Mouse (Mus musculus): ENCODE measurements around the gene Svs2.
"Not testable (repeated sequence)": the region's sequence is repeated elsewhere in the genome, so short reads cannot be mapped to it uniquely, and the experiment has no call there.

GRCm38 (mm10) chr2:164206011-164206410 lies 32.3 kb downstream of the Svs2 start:
- not testable (repeated sequence) for TF ChIP-seq CTCF (IDR thresholded peaks at IDR 0.05); POLR2A (IDR thresholded peaks at IDR 0.05; ENCODE audit: insufficient read depth, low read depth, low read length); EP300 (IDR thresholded peaks at IDR 0.05; ENCODE audit: insufficient read depth, low read depth, low read length)
